Mouse (Mus musculus) liver, adult 2 months (tissue): ENCODE data around the gene Gm20388.

Experiments
- CTCF ChIP-seq: fragments of 200-500 bp; IDR thresholded peaks from 2 replicates; pipeline ENCODE4 v1.5.1; 2011; ENCODE audit warnings: low read depth, low read length, control low read depth
- POLR2A ChIP-seq: fragments of 200-500 bp; IDR thresholded peaks from 2 replicates; pipeline ENCODE4 v1.6.1; 2011; ENCODE audit warnings: low read length, control low read depth; ENCODE audit not compliant: insufficient read depth; ENCODE audit errors: extremely low read depth

- no peak for TF ChIP-seq CTCF
- TF ChIP-seq POLR2A, result no peak
Observed at GRCm38 (mm10) chr8:121853586-121853985, 1942.9 kb downstream of the Gm20388 start.
